Mouse (Mus musculus) lung, postnatal 0 days (tissue): ENCODE measurements around the gene Mepe.

Source experiments
- CTCF ChIP-seq: IDR thresholded peaks from 2 replicates; pipeline ENCODE4 v1.5.1; 2016; ENCODE audit warnings: antibody characterized with exemption, mild to moderate bottlenecking
- EP300 ChIP-seq: IDR thresholded peaks from 2 replicates; pipeline ENCODE4 v1.6.1; 2016; ENCODE audit warnings: antibody characterized with exemption, mild to moderate bottlenecking, control low read depth

- TF ChIP-seq CTCF, result no peak
- TF ChIP-seq EP300, result no peak
Observed at GRCm38 (mm10) chr5:104384540-104384939, 59.4 kb downstream of the Mepe start.
